Mouse (Mus musculus): ENCODE results near the gene Fbxo11. TPM values are rescaled to one million over a fixed set of nuclear protein-coding genes. Genes with fewer than 3 reads are reported as not detected.
"Not testable (repeated sequence)": the region's sequence is repeated elsewhere in the genome, so short reads cannot be mapped to it uniquely, and the experiment has no call there.

The Fbxo11 gene
- polyA plus RNA-seq, 1 experiment: 0.17 TPM

DNA sequence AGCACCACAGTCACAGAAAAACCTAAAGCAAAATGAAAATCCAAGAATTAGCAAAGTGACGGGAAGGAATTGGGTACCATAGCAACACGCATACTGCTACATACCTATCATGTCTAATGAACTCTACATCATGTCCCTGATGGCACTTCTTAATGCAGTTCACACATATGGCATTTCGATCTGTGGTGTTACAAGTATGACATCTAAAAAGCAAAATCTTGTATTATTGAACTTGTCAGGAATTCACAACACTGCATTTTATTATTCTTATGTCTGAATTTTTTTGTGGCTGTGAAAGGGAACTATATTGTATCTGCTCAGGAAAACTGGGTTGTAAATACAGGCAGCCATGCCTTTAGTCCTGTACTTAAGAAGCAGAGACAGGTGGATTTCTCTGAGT, 72.9 kb downstream of the Fbxo11 start:
- TF ChIP-seq GATA1 (IDR thresholded peaks at IDR 0.05; ENCODE audit: low read length): no peak
- no peak for TF ChIP-seq TAL1 (IDR thresholded peaks at IDR 0.05; ENCODE audit: low read length)
- no peaks in the 10 kb centered on the region for H3K9me3 ChIP-seq (ENCODE audit: control insufficient read depth, low read length)
- H3K4me1 ChIP-seq (ENCODE audit: control insufficient read depth): no peaks in the 10 kb centered on the region
- peaks cover 100% of the 10 kb centered on the region for H3K36me3 ChIP-seq (ENCODE audit: control insufficient read depth)
- H3K4me3 ChIP-seq (replicated peaks): no peak overlapping the region
- H3K27me3 ChIP-seq (ENCODE audit: control insufficient read depth): no peaks in the 10 kb centered on the region

DNA sequence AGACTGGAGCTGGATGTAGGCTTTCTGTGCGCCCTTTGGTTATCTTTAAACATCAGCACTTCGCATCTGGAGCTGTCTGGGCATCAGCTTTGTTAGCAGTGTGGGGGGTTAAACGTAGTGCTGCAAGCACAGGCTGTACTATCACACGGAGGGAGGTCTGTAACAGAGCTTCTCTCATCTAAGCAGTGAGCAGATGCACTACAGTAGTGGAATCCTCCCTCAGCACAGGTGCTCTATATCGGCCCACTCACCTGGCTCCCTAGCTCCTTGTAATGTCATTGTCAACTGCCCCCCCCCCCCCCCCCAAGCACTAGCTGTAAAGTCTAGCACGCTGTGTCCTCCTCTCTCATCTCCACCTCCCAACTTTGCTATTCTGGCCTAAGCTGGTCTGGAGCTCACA, 77.6 kb downstream of the Fbxo11 start:
- Histone ChIP-seq H3K36me3 (ENCODE audit: control insufficient read depth) (peaks cover 100% of the 10 kb centered on the region), H3K4me3 (replicated peaks) (no peak overlapping the region), H3K9me3 (ENCODE audit: control insufficient read depth, low read length) (peaks cover 3% of the 10 kb centered on the region; the same call in 1 of the 2 replicates), H3K4me1 (ENCODE audit: control insufficient read depth) (no peaks in the 10 kb centered on the region), H3K27me3 (ENCODE audit: control insufficient read depth) (no peaks in the 10 kb centered on the region)
- no peak for TF ChIP-seq GATA1 (IDR thresholded peaks at IDR 0.05; ENCODE audit: low read length)
- no peak for TF ChIP-seq TAL1 (IDR thresholded peaks at IDR 0.05; ENCODE audit: low read length)

DNA sequence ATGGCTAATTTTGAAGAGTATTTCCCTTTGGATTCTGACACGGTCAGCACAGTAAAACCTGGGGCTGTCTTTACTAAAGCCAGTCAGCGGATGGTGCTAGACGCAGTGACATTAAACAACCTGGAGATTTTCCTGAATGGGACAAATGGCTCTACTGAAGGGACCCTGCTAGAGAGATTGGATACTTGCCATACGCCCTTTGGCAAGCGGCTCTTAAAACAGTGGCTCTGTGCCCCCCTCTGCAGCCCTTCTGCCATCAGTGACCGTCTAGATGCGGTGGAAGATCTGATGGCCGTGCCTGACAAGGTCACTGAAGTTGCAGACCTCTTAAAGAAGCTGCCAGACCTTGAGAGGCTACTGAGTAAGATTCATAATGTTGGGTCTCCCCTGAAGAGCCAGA, 79.2 kb downstream of the Fbxo11 start:
- Histone ChIP-seq H3K36me3 (ENCODE audit: control insufficient read depth) (peaks cover 99% of the 10 kb centered on the region), H3K9me3 (ENCODE audit: control insufficient read depth, low read length) (peaks cover 3% of the 10 kb centered on the region; the same call in 1 of the 2 replicates), H3K27me3 (ENCODE audit: control insufficient read depth) (no peaks in the 10 kb centered on the region), H3K4me1 (ENCODE audit: control insufficient read depth) (peaks cover under 1% of the 10 kb centered on the region), H3K4me3 (replicated peaks) (no peak overlapping the region)
- no peak for TF ChIP-seq TAL1 (IDR thresholded peaks at IDR 0.05; ENCODE audit: low read length)
- TF ChIP-seq GATA1 (IDR thresholded peaks at IDR 0.05; ENCODE audit: low read length): no peak

DNA sequence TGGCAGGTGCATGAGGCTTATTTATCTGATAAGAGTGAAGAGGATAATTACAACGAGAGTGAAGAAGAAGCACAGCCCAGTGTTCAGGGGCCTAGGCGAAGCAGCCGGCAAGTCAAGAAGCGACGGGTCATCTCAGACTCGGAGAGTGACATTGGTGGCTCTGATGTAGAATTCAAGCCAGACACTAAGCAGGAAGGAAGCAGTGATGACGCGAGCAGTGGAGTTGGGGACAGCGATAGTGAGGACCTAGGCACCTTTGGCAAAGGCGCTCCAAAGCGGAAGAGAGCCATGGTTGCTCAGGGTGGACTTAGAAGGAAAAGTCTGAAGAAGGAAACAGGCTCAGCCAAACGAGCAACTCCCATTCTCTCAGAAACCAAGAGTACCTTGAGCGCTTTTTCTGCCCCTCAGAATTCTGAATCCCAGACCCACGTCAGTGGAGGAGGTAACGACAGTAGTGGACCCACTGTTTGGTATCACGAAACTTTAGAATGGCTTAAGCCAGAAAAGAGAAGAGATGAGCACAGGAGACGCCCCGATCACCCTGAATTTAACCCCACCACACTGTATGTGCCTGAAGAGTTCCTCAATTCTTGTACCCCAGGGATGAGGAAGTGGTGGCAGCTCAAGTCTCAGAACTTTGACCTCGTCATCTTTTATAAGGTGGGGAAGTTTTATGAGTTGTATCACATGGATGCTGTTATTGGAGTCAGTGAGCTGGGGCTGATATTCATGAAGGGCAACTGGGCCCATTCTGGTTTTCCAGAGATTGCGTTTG, 80.5 kb downstream of the Fbxo11 start:
- Histone ChIP-seq H3K4me3 (replicated peaks) (no peak overlapping the region), H3K9me3 (ENCODE audit: control insufficient read depth, low read length) (peaks cover 3% of the 10 kb centered on the region; the same call in 1 of the 2 replicates), H3K27me3 (ENCODE audit: control insufficient read depth) (no peaks in the 10 kb centered on the region), H3K36me3 (ENCODE audit: control insufficient read depth) (peaks cover 99% of the 10 kb centered on the region), H3K4me1 (ENCODE audit: control insufficient read depth) (peaks cover 4% of the 10 kb centered on the region)
- no peak for TF ChIP-seq GATA1 (IDR thresholded peaks at IDR 0.05; ENCODE audit: low read length)
- no peak for TF ChIP-seq TAL1 (IDR thresholded peaks at IDR 0.05; ENCODE audit: low read length)

GRCm38 (mm10) chr17:87983313-87983712, 81.8 kb downstream of the Fbxo11 start:
- Histone ChIP-seq H3K4me1 (ENCODE audit: control insufficient read depth) (peaks cover 11% of the 10 kb centered on the region), H3K36me3 (ENCODE audit: control insufficient read depth) (peaks cover 99% of the 10 kb centered on the region)

GRCm38 (mm10) chr17:87982112-87982511, 83.0 kb downstream of the Fbxo11 start:
- TF ChIP-seq GATA1 (IDR thresholded peaks at IDR 0.05; ENCODE audit: low read length): no peak
- no peak for TF ChIP-seq TAL1 (IDR thresholded peaks at IDR 0.05; ENCODE audit: low read length)
- Histone ChIP-seq H3K4me1 (ENCODE audit: control insufficient read depth) (peaks cover 22% of the 10 kb centered on the region), H3K9me3 (ENCODE audit: control insufficient read depth, low read length) (peaks cover 3% of the 10 kb centered on the region; the same call in 1 of the 2 replicates), H3K4me3 (replicated peaks) (no peak overlapping the region), H3K36me3 (ENCODE audit: control insufficient read depth) (peaks cover 99% of the 10 kb centered on the region), H3K27me3 (ENCODE audit: control insufficient read depth) (no peaks in the 10 kb centered on the region)

More at GRCm38 (mm10) chr17:87983313-87983712, 81.8 kb downstream of the Fbxo11 start:
- H3K9me3 ChIP-seq (ENCODE audit: control insufficient read depth, low read length): peaks cover 3% of the 10 kb centered on the region; the same call in 1 of the 2 replicates
- no peaks in the 10 kb centered on the region for H3K27me3 ChIP-seq (ENCODE audit: control insufficient read depth)
- TF ChIP-seq TAL1 (IDR thresholded peaks at IDR 0.05; ENCODE audit: low read length) (no peak), GATA1 (IDR thresholded peaks at IDR 0.05; ENCODE audit: low read length) (no peak)
- no peak overlapping the region for H3K4me3 ChIP-seq (replicated peaks)

- H3K27me3 ChIP-seq (ENCODE audit: control insufficient read depth); H3K4me3 ChIP-seq (replicated peaks); H3K9me3 ChIP-seq (ENCODE audit: control insufficient read depth, low read length): not testable (repeated sequence)
- H3K4me1 ChIP-seq (ENCODE audit: control insufficient read depth): peaks cover 42% of the 10 kb centered on the region
- H3K36me3 ChIP-seq (ENCODE audit: control insufficient read depth): peaks cover 82% of the 10 kb centered on the region
Measured at GRCm38 (mm10) chr17:87979696-87980095, 85.4 kb downstream of the Fbxo11 start.

GRCm38 (mm10) chr17:87976927-87977326, 88.2 kb downstream of the Fbxo11 start:
- Histone ChIP-seq H3K4me1 (ENCODE audit: control insufficient read depth) (peaks cover 65% of the 10 kb centered on the region), H3K36me3 (ENCODE audit: control insufficient read depth) (peaks cover 56% of the 10 kb centered on the region), H3K4me3 (replicated peaks) (peak overlapping the region; percentile 34)
- H3K27me3 ChIP-seq (ENCODE audit: control insufficient read depth); H3K9me3 ChIP-seq (ENCODE audit: control insufficient read depth, low read length): not testable (repeated sequence)

GRCm38 (mm10) chr17:87976154-87976806, 88.8 kb downstream of the Fbxo11 start:
- Histone ChIP-seq H3K36me3 (ENCODE audit: control insufficient read depth) (peaks cover 49% of the 10 kb centered on the region), H3K4me1 (ENCODE audit: control insufficient read depth) (peaks cover 71% of the 10 kb centered on the region), H3K27me3 (ENCODE audit: control insufficient read depth) (no peaks in the 10 kb centered on the region), H3K4me3 (replicated peaks) (peak overlapping the region; percentile 97), H3K9me3 (ENCODE audit: control insufficient read depth, low read length) (no peaks in the 10 kb centered on the region)
- TF ChIP-seq GATA1 (IDR thresholded peaks at IDR 0.05; ENCODE audit: low read length) (no peak), TAL1 (IDR thresholded peaks at IDR 0.05; ENCODE audit: low read length) (no peak)

Measured in erythroblast, embryonic 14.5 days (primary cell).